Mouse (Mus musculus) v-Abl transformed pro-B cells (cell line): ENCODE measurements around the gene Ube2o.

ENCODE experiments used
- in situ Hi-C, 2 experiments: fragments of 400-800 bp; cut with MboI; formaldehyde crosslinking; loops; one replicate each; pipeline ENCODE4 v1.15.1; 2025; ENCODE audit not compliant: unreplicated experiment in 2 of 2

Gene Ube2o

DNA sequence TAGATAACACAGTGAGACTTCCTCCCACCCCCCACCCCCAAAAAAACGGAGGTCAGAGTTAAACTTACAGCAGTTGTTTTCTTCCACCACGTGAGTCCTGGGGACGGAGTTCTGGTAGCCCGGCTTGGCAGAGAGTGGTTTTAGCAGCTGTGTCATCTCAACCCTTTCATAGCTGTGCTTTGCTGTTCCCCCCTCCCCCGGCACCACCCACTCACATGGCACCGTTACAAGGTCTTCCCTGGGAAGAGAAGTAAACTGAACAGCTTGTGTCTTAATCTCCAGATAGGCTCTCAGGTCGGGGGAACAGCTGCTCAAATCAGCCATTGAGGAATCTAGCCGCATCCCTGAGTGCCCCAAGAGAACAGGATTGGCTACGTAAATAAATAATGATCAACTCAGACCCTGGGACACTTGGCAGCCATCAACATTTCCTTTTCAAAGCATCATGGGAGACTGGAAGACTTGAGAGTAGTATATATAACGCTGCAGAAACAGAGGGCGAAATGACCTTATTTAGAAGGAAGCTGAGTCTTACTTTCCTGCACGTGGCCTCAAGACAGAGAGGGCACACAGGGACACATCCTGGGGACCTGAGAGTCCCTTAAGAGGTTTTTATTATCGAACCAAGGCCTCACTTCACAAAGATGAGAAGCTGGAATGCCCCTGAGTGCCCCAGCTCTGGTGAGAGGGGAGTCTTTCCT, 86.6 kb downstream of the Ube2o start:
- in situ Hi-C loops, result loop anchor here in 1 of 2 experiments (10.0 kb wide), 1 partner anchor 130 kb away; the partner anchor contains the start of gene Rhbdf2

DNA sequence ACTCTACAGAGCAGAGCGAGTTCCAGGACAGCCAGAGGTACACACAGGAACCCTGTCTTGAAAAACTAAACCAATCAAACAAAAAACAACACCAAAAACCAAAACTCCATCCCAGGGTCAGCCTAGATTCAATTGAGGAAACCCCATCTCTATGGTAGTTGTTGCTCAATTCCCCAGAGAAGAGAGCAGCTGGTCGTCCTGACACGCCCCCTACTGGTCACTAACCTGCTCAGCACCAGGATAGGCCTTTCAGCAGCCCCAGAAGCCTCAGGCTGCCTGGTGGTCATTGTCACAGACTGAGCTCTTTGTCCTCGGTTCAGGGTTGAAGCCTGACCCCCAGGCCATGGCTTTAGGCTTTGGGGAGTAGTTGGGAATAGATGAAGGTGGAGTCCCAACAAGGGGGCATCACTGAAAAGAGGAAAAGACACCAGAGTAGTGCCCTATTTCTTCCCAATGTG, 87.4 kb downstream of the Ube2o start, which contains the start of gene Prpsap1:
TSS of gene Prpsap1 (minus strand) at position 408 of the 458 bp plus-strand sequence.
- in situ Hi-C loops, result loop anchor here in 1 of 2 experiments (10.0 kb wide), 1 partner anchor 131 kb away; the partner anchor contains the start of gene Rhbdf2

DNA sequence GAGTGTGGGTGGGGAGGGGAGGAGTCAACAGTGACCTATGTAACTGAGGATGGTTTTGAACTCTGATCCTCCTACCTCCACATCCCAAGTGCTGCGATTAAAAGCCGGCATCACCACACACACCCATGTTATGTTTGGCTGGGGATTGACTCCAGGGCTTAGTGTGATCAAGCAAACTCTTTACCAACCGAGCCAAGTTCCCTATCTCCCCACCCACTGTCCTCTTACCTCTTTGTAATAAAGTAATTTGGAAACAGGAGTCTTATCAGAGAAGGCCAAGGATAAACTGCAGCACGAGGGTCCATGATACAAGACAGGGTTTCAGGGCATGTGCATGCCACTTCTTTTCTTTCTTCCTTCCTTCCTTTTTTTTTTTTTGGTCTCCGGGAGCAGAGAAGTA, 88.1 kb downstream of the Ube2o start:
- in situ Hi-C loops, result loop anchor here in 1 of 2 experiments (10.0 kb wide), 1 partner anchor 132 kb away; the partner anchor contains the start of gene Rhbdf2

DNA sequence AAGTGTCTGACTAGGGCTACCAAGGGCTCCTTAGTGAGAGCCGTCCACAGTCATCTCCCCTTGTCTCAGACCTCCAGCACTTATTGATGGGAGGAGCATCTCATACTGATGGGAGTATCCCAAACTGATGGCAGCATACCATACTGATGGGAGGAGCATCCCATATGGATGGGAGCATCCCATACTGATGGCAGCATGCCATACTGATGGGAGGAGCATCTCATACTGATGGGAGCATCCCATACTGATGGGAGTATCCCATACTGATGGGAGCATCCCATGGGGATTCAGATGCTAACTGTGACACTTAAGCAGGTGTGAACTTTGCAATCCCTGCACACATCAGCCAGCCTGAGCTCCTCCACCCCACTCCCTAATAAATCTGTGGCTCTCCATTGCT, 88.7 kb downstream of the Ube2o start:
- in situ Hi-C loops, result loop anchor here in 1 of 2 experiments (10.0 kb wide), 1 partner anchor 132 kb away; the partner anchor contains the start of gene Rhbdf2

DNA sequence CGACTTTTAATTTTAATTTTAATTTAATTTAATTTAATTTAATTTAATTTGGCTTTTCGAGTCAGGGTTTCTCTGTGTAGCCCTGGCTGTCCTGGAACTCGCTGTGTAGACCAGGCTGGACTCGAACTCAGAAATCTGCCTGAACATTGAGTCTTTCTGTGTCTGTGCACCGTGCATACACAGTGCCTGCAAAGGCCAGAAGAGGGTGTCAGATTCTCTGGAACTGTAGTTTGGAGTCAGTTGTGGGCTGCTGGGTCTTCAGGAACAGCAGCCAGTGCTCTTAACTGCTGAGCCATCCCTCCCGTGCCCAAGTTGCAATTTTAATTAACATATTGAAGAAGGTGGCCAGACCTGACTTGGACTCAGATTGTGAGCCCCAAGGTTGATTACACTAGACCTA, 89.9 kb downstream of the Ube2o start:
- in situ Hi-C loops, result loop anchor here in 1 of 2 experiments (10.0 kb wide), 1 partner anchor 133 kb away; the partner anchor contains the start of gene Rhbdf2

DNA sequence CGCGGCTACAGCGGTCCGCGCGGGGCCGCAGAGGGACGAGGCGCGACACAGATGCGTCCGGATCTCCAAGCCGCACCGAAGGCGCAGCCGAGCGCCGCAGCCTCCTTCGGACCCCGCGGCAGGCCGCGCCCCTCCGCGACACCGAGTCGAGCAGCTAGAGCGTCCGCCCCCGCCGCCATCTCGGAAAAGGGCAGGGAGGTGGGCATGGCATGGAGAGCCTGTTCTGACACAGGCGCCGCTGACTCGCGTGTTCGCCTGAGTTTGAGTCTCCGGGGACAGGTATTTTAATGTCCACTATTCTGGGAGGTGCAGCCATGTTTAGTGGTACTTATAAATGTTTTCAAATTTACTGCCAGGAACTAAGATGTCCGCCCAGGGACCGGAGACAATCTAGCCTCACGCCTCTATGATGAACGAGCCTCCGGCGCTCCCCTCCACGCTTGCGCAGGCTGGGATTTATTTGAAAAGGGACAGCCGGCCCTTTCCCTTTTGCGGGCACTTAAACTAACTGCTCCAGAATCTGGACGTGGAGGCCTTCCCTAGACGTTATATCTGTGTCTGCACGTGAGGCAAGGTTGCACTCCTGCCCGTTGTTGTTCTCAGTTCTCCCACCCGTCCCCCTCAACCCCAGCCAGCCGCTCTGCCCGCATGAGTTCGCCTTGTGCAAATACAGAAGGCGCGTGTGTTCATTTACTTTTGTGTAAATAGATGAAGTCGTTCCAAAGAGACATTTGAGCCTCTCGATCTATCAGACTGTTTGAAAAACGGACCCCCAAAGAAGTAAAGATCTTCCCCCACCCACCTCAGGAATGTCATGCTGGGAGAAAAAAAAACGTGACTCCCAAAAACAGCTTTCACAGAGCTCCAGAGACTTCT, 90.8 kb downstream of the Ube2o start:
- in situ Hi-C loops, result loop anchor here in 1 of 2 experiments (10.0 kb wide), 1 partner anchor 134 kb away; the partner anchor contains the start of gene Rhbdf2

DNA sequence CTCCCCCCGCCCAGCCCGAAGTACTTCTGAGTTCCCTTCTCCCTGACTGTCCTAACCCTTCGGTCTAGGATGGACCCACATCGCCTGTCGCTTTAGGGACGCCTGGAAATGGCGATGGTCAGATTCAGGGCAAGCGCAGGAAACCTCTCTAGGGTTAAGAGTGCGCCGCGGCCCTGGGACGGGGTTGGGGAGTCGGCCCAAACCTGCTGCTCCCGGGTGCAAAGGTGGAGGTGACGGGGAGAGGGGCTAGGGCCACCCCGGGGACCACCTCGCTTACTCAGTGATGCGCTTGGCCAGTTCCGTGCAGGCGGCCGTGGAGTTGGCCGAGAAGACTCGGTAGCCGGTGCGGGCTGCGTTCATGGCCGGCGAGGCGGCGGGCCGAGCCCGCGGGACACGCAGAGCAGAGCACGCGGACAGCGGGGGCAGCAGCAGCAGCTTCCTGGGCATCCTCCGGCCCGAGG, 91.4 kb downstream of the Ube2o start:
- in situ Hi-C loops, result loop anchor here in 1 of 2 experiments (10.0 kb wide), 1 partner anchor 135 kb away; the partner anchor contains the start of gene Rhbdf2

DNA sequence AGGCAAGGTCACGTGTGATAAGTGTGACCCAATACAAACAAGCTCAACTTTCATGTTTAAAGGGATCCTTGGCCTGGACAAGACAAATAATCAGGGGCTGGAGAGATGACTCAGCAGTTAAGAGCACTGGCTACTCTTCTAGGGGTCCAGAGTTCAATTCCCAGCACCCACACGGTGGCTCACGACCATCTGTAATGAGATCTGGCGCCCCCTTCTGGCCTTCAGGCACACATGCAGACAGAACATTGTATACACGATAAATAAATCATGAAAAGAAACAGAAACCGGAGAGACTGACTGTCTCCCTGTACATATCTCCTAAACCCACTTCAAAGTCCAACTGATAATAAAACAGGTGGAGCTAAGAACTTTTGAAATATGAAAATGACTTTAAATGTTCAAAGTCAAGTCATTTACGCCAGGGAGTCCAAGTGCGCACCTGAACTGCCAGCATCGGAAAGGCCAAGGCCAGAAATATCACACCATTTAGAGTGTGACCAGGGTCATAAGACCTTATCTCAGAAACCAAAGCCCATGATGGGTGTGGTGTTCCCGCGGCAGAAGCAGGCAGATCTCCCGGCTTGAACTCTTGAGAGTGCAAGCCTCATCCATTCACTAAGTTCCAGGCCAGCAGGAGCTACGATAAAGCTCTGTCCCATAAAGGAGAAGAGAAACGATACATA, 92.4 kb downstream of the Ube2o start:
- in situ Hi-C loops, result no loop called here

DNA sequence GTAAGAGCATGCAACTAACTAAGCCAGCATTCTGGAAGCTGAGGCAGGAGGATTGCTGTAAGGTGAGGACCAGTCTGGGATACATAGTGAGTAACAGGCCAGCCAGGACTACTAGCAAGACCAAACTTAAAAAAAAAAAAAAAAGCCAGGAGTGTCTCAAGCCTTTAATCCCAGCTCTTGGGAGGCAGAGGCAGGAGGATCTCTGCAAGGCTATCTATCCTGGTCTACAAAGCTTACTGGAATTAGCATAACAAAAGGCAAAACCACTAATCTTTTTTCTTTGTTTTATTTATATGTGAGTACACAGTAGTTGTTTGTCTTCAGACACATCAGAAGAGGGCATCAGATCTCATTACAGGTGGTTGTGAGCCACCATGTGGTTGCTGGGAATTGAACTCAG, 93.0 kb downstream of the Ube2o start:
- in situ Hi-C loops, result no loop called here
